Mouse (Mus musculus) kidney, postnatal 14 days (tissue): ENCODE measurements around the gene Rps6ka4.

Experiments used
- DNase-seq: peaks from one replicate; pipeline ENCODE4 v3.0.0; 2022; ENCODE audit warnings: mixed read lengths

Rps6ka4 gene

GRCm38 (mm10) chr19:6851497-6851896 is 11.1 kb upstream of the Rps6ka4 start:
- no peak for DNase-seq

- no peak for DNase-seq
Measured at GRCm38 (mm10) chr19:6849506-6850068, 9.2 kb upstream of the Rps6ka4 start.

GRCm38 (mm10) chr19:6847841-6848517 is 7.5 kb upstream of the Rps6ka4 start:
- DNase-seq = peak; percentile 27

- no peak for DNase-seq
Measured at GRCm38 (mm10) chr19:6846050-6846449, 5.6 kb upstream of the Rps6ka4 start.

- peak; percentile 37 for DNase-seq
Measured at GRCm38 (mm10) chr19:6842353-6842752, 1.9 kb upstream of the Rps6ka4 start.

- no peak for DNase-seq
Measured at GRCm38 (mm10) chr19:6841292-6841597, 809 bp upstream of the Rps6ka4 start.

- DNase-seq = peak; percentile 50
Measured at GRCm38 (mm10) chr19:6839615-6840474, 591 bp downstream of the Rps6ka4 start.

- no peak for DNase-seq
Measured at GRCm38 (mm10) chr19:6832363-6832762, 8.1 kb downstream of the Rps6ka4 start.

GRCm38 (mm10) chr19:6831331-6831730 is 9.1 kb downstream of the Rps6ka4 start:
- DNase-seq = no peak

- no peak for DNase-seq
Measured at GRCm38 (mm10) chr19:6830556-6831316, 9.7 kb downstream of the Rps6ka4 start.

GRCm38 (mm10) chr19:6829870-6830555 is 10.4 kb downstream of the Rps6ka4 start:
- peak; percentile 18 for DNase-seq

GRCm38 (mm10) chr19:6829069-6829468 is 11.4 kb downstream of the Rps6ka4 start:
- no peak for DNase-seq

GRCm38 (mm10) chr19:6826601-6827000 is 13.8 kb downstream of the Rps6ka4 start:
- DNase-seq = no peak

- DNase-seq = no peak
Measured at GRCm38 (mm10) chr19:6825384-6825783, 15.1 kb downstream of the Rps6ka4 start.

GRCm38 (mm10) chr19:6820538-6821195 is 19.8 kb downstream of the Rps6ka4 start:
- no peak for DNase-seq

- no peak for DNase-seq
Measured at GRCm38 (mm10) chr19:6819143-6819827, 21.2 kb downstream of the Rps6ka4 start.

GRCm38 (mm10) chr19:6814958-6815357 is 25.5 kb downstream of the Rps6ka4 start:
- DNase-seq = no peak

- no peak for DNase-seq
Measured at GRCm38 (mm10) chr19:6814366-6814765, 26.1 kb downstream of the Rps6ka4 start.
